Mouse (Mus musculus) megakaryocyte-erythroid progenitor cell, adult 5-6 weeks (primary cell): ENCODE measurements at regions not wholly inside any gene's neighbourhood (a gene's known extent, or its start where the extent isn't known, plus 50 kb on each side); places are given as distances from the start of the nearest gene placed in this dataset.

ENCODE experiments used
- ATAC-seq: replicated peaks from 2 replicates; pipeline ENCODE4 v1.8.0; 2016; ENCODE audit warnings: mild to moderate bottlenecking, inconsistent platforms; ENCODE audit not compliant: severe bottlenecking, poor library complexity, low FRiP score, low TSS enrichment

- ATAC-seq, result no peak
Observed at GRCm38 (mm10) chr6:84394496-84395090, 199.1 kb downstream of the Cyp26b1 start.

GRCm38 (mm10) chr6:84393519-84394231 lies 200.0 kb downstream of the Cyp26b1 start:
- peak; percentile 48 for ATAC-seq

- peak; percentile 91 for ATAC-seq
Observed at GRCm38 (mm10) chr6:84392752-84393511, 200.8 kb downstream of the Cyp26b1 start.

- ATAC-seq, result no peak
Observed at GRCm38 (mm10) chr6:84391016-84391415, 202.7 kb downstream of the Cyp26b1 start.

GRCm38 (mm10) chr6:84385696-84386095 lies 208.0 kb downstream of the Cyp26b1 start:
- ATAC-seq, result peak; percentile 90

GRCm38 (mm10) chr6:84383718-84384117 lies 210.0 kb downstream of the Cyp26b1 start:
- no peak for ATAC-seq

- ATAC-seq, result no peak
Observed at GRCm38 (mm10) chr6:84383141-84383540, 210.6 kb downstream of the Cyp26b1 start.

GRCm38 (mm10) chr6:84381571-84381970 lies 212.1 kb downstream of the Cyp26b1 start:
- ATAC-seq, result no peak

GRCm38 (mm10) chr6:84376666-84377065 lies 217.0 kb downstream of the Cyp26b1 start:
- ATAC-seq, result no peak

GRCm38 (mm10) chr6:84375498-84375897 lies 218.2 kb downstream of the Cyp26b1 start:
- ATAC-seq, result peak; percentile 86

GRCm38 (mm10) chr6:84366365-84366764 lies 227.3 kb downstream of the Cyp26b1 start:
- ATAC-seq, result no peak

GRCm38 (mm10) chr6:84365914-84366313 lies 227.8 kb downstream of the Cyp26b1 start:
- no peak for ATAC-seq

GRCm38 (mm10) chr6:84364964-84365363 lies 228.7 kb downstream of the Cyp26b1 start:
- ATAC-seq, result no peak

GRCm38 (mm10) chr6:84362331-84362730 lies 231.4 kb downstream of the Cyp26b1 start:
- ATAC-seq, result no peak

- ATAC-seq, result no peak
Observed at GRCm38 (mm10) chr6:84357911-84358310, 235.8 kb downstream of the Cyp26b1 start.

- ATAC-seq, result no peak
Observed at GRCm38 (mm10) chr6:84353425-84354220, 240.1 kb downstream of the Cyp26b1 start.

- ATAC-seq, result no peak
Observed at GRCm38 (mm10) chr6:84344936-84345335, 248.8 kb downstream of the Cyp26b1 start.

GRCm38 (mm10) chr6:84333666-84334179 lies 260.0 kb downstream of the Cyp26b1 start:
- ATAC-seq, result no peak

- peak; percentile 33 for ATAC-seq
Observed at GRCm38 (mm10) chr6:84329106-84329505, 264.6 kb downstream of the Cyp26b1 start.

- peak; percentile 93 for ATAC-seq
Observed at GRCm38 (mm10) chr6:84328030-84328390, 265.7 kb downstream of the Cyp26b1 start.
